Mouse (Mus musculus): ENCODE data around the gene Ccdc163.

- TF ChIP-seq POLR2A (IDR thresholded peaks at IDR 0.05; ENCODE audit: borderline replicate concordance, extremely low read depth, insufficient read depth, insufficient read length, poor library complexity, severe bottlenecking) (no peak), CTCF (IDR thresholded peaks at IDR 0.05; ENCODE audit: borderline replicate concordance, extremely low read depth, insufficient read depth, insufficient read length) (no peak)
These were observed 12.9 kb downstream of the Ccdc163 start for GRCm38 (mm10) chr4:116721098-116721628.

Measured in brain, embryonic 14.5 days (tissue).